Mouse (Mus musculus): ENCODE data around the gene Gfer.

- TF ChIP-seq CTCF (IDR thresholded peaks at IDR 0.05; ENCODE audit: low read depth, low read length) (no peak), TAL1 (conservative IDR thresholded peaks at IDR 0.05; ENCODE audit: low read depth, low read length) (no peak)
Measured at GRCm38 (mm10) chr17:24649581-24650069, 46.3 kb downstream of the Gfer start.
